In the genomic region with DNA sequence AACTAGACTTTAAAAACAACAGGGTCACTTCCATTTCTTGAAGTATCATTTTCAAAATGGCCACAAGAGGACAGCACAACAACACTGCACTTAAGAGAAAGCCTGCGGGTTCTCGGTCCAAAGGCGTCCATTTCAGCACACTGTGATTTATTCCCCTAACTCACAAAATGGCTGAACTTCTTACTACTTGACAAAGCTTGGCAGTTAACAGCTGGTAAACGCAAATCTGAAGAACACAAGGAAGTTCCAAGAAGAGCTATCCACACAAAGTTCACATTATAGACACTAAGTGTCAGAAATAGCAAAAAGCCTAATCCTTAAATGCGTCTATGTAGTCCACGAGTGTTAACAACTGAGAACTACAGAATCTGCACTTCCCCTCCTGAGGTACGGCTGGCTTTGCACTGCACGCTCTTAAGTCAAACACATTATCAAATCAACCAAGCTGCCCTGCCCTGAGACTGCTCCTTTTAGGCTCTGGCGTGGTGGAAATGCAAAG, we compare ENCODE assay signal across 8 mouse cellular contexts. TPM values are rescaled to one million over a fixed set of nuclear protein-coding genes. Genes with fewer than 3 reads are reported as not detected.
DNase-seq lines count a peak whose midpoint lies in the region; ATAC-seq lines count a peak whose summit lies in the region.

No protein-coding gene starts in this region.

- H3K27ac ChIP-seq in heart, embryonic 10.5 days: peak overlapping the region; percentile 62; the same call in 1 of the 2 replicates
- H3K27ac ChIP-seq in kidney, embryonic 15.5 days: peak overlapping the region; percentile 94
- H3K27ac ChIP-seq in neural tube, embryonic 12.5 days: peak overlapping the region; percentile 60; the same call in 1 of the 2 replicates

- no peaks in the 10 kb centered on the region for H3K9me3 ChIP-seq in heart, embryonic 10.5 days
- H3K9me3 ChIP-seq in kidney, embryonic 15.5 days (replicated peaks): no peaks in the 10 kb centered on the region
- H3K9me3 ChIP-seq in neural tube, embryonic 12.5 days: no peaks in the 10 kb centered on the region

- no peak overlapping the region for H3K4me3 ChIP-seq in heart, embryonic 10.5 days
- H3K4me3 ChIP-seq in kidney, embryonic 15.5 days (replicated peaks): no peak overlapping the region
- no peak overlapping the region for H3K4me3 ChIP-seq in neural tube, embryonic 12.5 days

- DNase-seq in A20 (ENCODE audit: low read depth, low spot score): peak; percentile 86
- peak; percentile 79 for DNase-seq in MN1 (ENCODE audit: low spot score)
- DNase-seq in embryo, embryonic 10 days (ENCODE audit: low spot score): peak; percentile 82
- no peak for DNase-seq in heart, embryonic 10.5 days (ENCODE audit: low spot score)
- peak; percentile 60 to 78 for DNase-seq in lung, adult 18-20 months
- DNase-seq in urinary bladder, postnatal 10 days (ENCODE audit: low spot score): no peak

- H3K4me2 ChIP-seq in kidney, embryonic 15.5 days: peak overlapping the region; percentile 18
- no peak overlapping the region; the same call in 1 of the 2 replicates for H3K4me2 ChIP-seq in neural tube, embryonic 12.5 days (replicated peaks)

- peaks cover 15% of the 10 kb centered on the region for H3K4me1 ChIP-seq in heart, embryonic 10.5 days
- peaks cover 38% of the 10 kb centered on the region for H3K4me1 ChIP-seq in kidney, embryonic 15.5 days
- H3K4me1 ChIP-seq in neural tube, embryonic 12.5 days: peaks cover 20% of the 10 kb centered on the region

- 45% methylated on average over 9 of the region's 9 CpGs for WGBS in heart, embryonic 10.5 days
- 22% methylated on average over 9 of the region's 9 CpGs for WGBS in kidney, embryonic 15.5 days
- WGBS in neural tube, embryonic 12.5 days: 42% methylated on average over 9 of the region's 9 CpGs

- no peaks in the 10 kb centered on the region for H3K27me3 ChIP-seq in heart, embryonic 10.5 days (ENCODE audit: insufficient read depth, poor library complexity, severe bottlenecking)
- no peaks in the 10 kb centered on the region for H3K27me3 ChIP-seq in kidney, embryonic 15.5 days
- no peaks in the 10 kb centered on the region for H3K27me3 ChIP-seq in neural tube, embryonic 12.5 days (replicated peaks)

- peak; percentile 55 for ATAC-seq in kidney, embryonic 15.5 days (replicated peaks; ENCODE audit: low FRiP score)
- ATAC-seq in neural tube, embryonic 12.5 days (ENCODE audit: low FRiP score, low read depth): no peak; the same call in 1 of the 2 replicates

- H3K36me3 ChIP-seq in heart, embryonic 10.5 days: peaks cover 48% of the 10 kb centered on the region
- H3K36me3 ChIP-seq in kidney, embryonic 15.5 days: peaks cover 43% of the 10 kb centered on the region
- peaks cover 1% of the 10 kb centered on the region; the same call in 1 of the 2 replicates for H3K36me3 ChIP-seq in neural tube, embryonic 12.5 days

- no peak overlapping the region for H3K9ac ChIP-seq in kidney, embryonic 15.5 days
- no peak overlapping the region for H3K9ac ChIP-seq in neural tube, embryonic 12.5 days

RNA-seq across cellular contexts. Expression of a gene that starts 17.1 kb away (rescaled TPM):
- polyA plus RNA-seq in heart, embryonic 10.5 days (2016; fragmentation: Nextera tagmentation; extraction: Ambion mirVana): 43.6 and 46.0 TPM in 2 replicates
- 56.6 and 61.7 TPM in 2 replicates for polyA plus RNA-seq in kidney, embryonic 15.5 days (2015; fragmentation: Nextera tagmentation; extraction: Ambion mirVana)
- 41.5 and 59.7 TPM in 2 replicates for polyA plus RNA-seq in neural tube, embryonic 12.5 days (2016; fragmentation: Nextera tagmentation; extraction: Ambion mirVana)

Comparison
In these comparisons a context has a peak if more than half of its experiments do, and no peak if none do; other contexts are left out.
1. DNase-seq: peak in A20 (single experiment), MN1 (single experiment), embryo, embryonic 10 days (single experiment) and lung, adult 18-20 months (2 of 2); none in heart, embryonic 10.5 days (single experiment) and urinary bladder, postnatal 10 days (single experiment).
2. Peak in every context shown above with its lines, with median percentiles within 50 percentile points of each other: H3K27ac ChIP-seq.